Mouse (Mus musculus): ENCODE data around the gene Lpcat2. TPM values are rescaled to one million over a fixed set of nuclear protein-coding genes. Genes with fewer than 3 reads are reported as not detected.

Lpcat2 gene
- total and polyA plus RNA-seq, 3 experiments: 5.2 to 7.5 TPM; not detected in 1

DNA sequence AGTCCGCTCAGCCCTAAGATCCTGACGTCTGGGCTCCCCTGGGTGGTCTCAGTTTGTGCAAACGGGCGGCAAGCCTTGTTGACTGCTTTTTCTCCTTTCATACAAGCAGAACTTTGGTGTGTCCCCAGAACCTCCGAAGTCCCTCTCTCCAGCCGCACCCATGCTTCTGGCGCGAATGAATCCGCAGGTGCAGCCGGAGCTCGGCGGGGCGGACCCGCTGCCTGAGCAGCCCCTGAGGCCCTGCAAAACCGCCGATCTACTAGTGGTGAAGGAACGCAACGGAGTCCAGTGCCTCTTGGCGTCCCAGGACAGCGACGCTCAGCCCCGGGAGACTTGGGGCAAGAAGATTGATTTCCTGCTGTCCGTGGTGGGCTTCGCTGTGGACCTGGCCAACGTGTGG is 105.9 kb downstream of the Lpcat2 start:
- no peaks in the 10 kb centered on the region for H3K36me3 ChIP-seq (ENCODE audit: control insufficient read depth in 1 of 2, insufficient read depth in 2 of 2, low read length in 2 of 2)
- no peaks in the 10 kb centered on the region for H3K9me3 ChIP-seq (replicated peaks; ENCODE audit: insufficient read depth, low read length)
- H3K9ac ChIP-seq (ENCODE audit: control insufficient read depth, low read depth, low read length, poor library complexity, severe bottlenecking): no peak overlapping the region
- DNase-seq (ENCODE audit: low read depth, low spot score): no peak
- no peak overlapping the region for H3K27ac ChIP-seq (ENCODE audit: control insufficient read depth, low read depth, low read length)
- no peaks in the 10 kb centered on the region for H3K4me1 ChIP-seq (ENCODE audit: control insufficient read depth in 1 of 2, insufficient read depth in 2 of 2, low read length in 2 of 2)
- no peaks in the 10 kb centered on the region for H3K79me2 ChIP-seq (ENCODE audit: control insufficient read depth, insufficient read depth, low read length, poor library complexity)
- no peak for TF ChIP-seq ELF1 (IDR thresholded peaks at IDR 0.05; ENCODE audit: low read depth, low read length)
- TF ChIP-seq E2F4 (IDR thresholded peaks at IDR 0.05; ENCODE audit: borderline replicate concordance, low read depth, low read length): no peak
- no peak for TF ChIP-seq USF1 (IDR thresholded peaks at IDR 0.05; ENCODE audit: low read depth, low read length)
- no peak for TF ChIP-seq MAFK (IDR thresholded peaks at IDR 0.05; ENCODE audit: borderline replicate concordance, low read depth, low read length)
- TF ChIP-seq CHD1 (IDR thresholded peaks at IDR 0.05; ENCODE audit: low read depth, low read length): no peak
- no peak for TF ChIP-seq SMC3 (IDR thresholded peaks at IDR 0.05; ENCODE audit: low read depth, low read length)
- TF ChIP-seq ZKSCAN1 (IDR thresholded peaks at IDR 0.05; ENCODE audit: low read depth, low read length): no peak
- TF ChIP-seq MAZ (IDR thresholded peaks at IDR 0.05; ENCODE audit: low read depth, low read length): no peak
- TF ChIP-seq RAD21 (IDR thresholded peaks at IDR 0.05; ENCODE audit: low read depth, low read length): no peak
- no peak for TF ChIP-seq NELFE (IDR thresholded peaks at IDR 0.05; ENCODE audit: low read depth, low read length)
- no peak for TF ChIP-seq TAL1 (IDR thresholded peaks at IDR 0.05; ENCODE audit: low read length)
- TF ChIP-seq TBP (IDR thresholded peaks at IDR 0.05; ENCODE audit: low read depth, low read length): no peak
- no peak for TF ChIP-seq ZC3H11A (IDR thresholded peaks at IDR 0.05; ENCODE audit: low read depth, low read length)
- TF ChIP-seq KAT2A (conservative IDR thresholded peaks at IDR 0.05; ENCODE audit: low read depth, low read length): no peak
- TF ChIP-seq USF2 (IDR thresholded peaks at IDR 0.05; ENCODE audit: borderline replicate concordance in 1 of 2, insufficient read depth in 1 of 2, low read depth in 1 of 2, low read length in 2 of 2): no peak
- no peak for TF ChIP-seq GABPA (IDR thresholded peaks at IDR 0.05; ENCODE audit: low read depth, low read length)
- H3K4me3 ChIP-seq (ENCODE audit: control insufficient read depth in 1 of 2, insufficient read depth in 1 of 2, low read depth in 2 of 2, low read length in 2 of 2): no peak overlapping the region
- H3K27me3 ChIP-seq (ENCODE audit: control insufficient read depth in 1 of 2, insufficient read depth in 2 of 2, low read length in 2 of 2): no peaks in the 10 kb centered on the region

DNA sequence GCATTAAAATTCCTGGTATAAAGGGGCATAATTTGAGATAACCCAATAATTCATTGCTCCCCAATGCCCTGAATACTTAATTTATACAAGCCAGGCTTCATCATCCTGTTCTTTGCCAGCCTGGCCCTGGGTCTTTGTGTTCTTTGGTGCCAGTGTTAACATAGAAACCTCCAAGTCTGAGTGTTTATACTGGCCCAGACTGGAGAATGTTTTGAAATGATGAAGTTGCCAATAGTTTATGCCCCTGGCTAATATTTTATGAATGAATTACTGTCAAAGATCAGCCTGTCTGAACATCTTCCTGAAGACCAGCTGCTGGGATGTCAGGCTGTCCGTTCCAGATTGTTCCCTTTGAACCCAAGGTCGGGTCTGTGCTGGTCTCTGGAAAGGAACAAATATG is 109.4 kb downstream of the Lpcat2 start:
- H3K27me3 ChIP-seq (ENCODE audit: control insufficient read depth in 1 of 2, insufficient read depth in 2 of 2, low read length in 2 of 2): no peaks in the 10 kb centered on the region
- H3K79me2 ChIP-seq (ENCODE audit: control insufficient read depth, insufficient read depth, low read length, poor library complexity): no peaks in the 10 kb centered on the region
- no peak for DNase-seq (ENCODE audit: low read depth, low spot score)
- no peak overlapping the region for H3K27ac ChIP-seq (ENCODE audit: control insufficient read depth, low read depth, low read length)
- no peaks in the 10 kb centered on the region for H3K4me1 ChIP-seq (ENCODE audit: control insufficient read depth in 1 of 2, insufficient read depth in 2 of 2, low read length in 2 of 2)
- H3K4me3 ChIP-seq (ENCODE audit: control insufficient read depth in 1 of 2, insufficient read depth in 1 of 2, low read depth in 2 of 2, low read length in 2 of 2): no peak overlapping the region
- no peak overlapping the region for H3K9ac ChIP-seq (ENCODE audit: control insufficient read depth, low read depth, low read length, poor library complexity, severe bottlenecking)
- no peaks in the 10 kb centered on the region for H3K36me3 ChIP-seq (ENCODE audit: control insufficient read depth in 1 of 2, insufficient read depth in 2 of 2, low read length in 2 of 2)
- no peak for TF ChIP-seq MAFK (IDR thresholded peaks at IDR 0.05; ENCODE audit: borderline replicate concordance, low read depth, low read length)
- no peak for TF ChIP-seq ZMIZ1 (IDR thresholded peaks at IDR 0.05; ENCODE audit: low read depth, low read length)
- TF ChIP-seq ZKSCAN1 (IDR thresholded peaks at IDR 0.05; ENCODE audit: low read depth, low read length): no peak
- no peak for TF ChIP-seq USF1 (IDR thresholded peaks at IDR 0.05; ENCODE audit: low read depth, low read length)
- no peak for TF ChIP-seq CHD1 (IDR thresholded peaks at IDR 0.05; ENCODE audit: low read depth, low read length)
- TF ChIP-seq USF2 (IDR thresholded peaks at IDR 0.05; ENCODE audit: borderline replicate concordance in 1 of 2, insufficient read depth in 1 of 2, low read depth in 1 of 2, low read length in 2 of 2): no peak
- no peak for TF ChIP-seq NELFE (IDR thresholded peaks at IDR 0.05; ENCODE audit: low read depth, low read length)
- no peak for TF ChIP-seq SIN3A (IDR thresholded peaks at IDR 0.05; ENCODE audit: low read length)
- no peak for TF ChIP-seq MXI1 (IDR thresholded peaks at IDR 0.05; ENCODE audit: low read depth, low read length)
- TF ChIP-seq MYC (IDR thresholded peaks at IDR 0.05; ENCODE audit: low read depth, low read length): no peak
- TF ChIP-seq HCFC1 (IDR thresholded peaks at IDR 0.05; ENCODE audit: low read depth, low read length): no peak
- no peak for TF ChIP-seq GATA1 (IDR thresholded peaks at IDR 0.05; ENCODE audit: low read depth, low read length)
- no peak for TF ChIP-seq UBTF (IDR thresholded peaks at IDR 0.05; ENCODE audit: borderline replicate concordance, insufficient read depth, low read depth, low read length)
- TF ChIP-seq MYB (IDR thresholded peaks at IDR 0.05; ENCODE audit: low read depth, low read length): no peak
- H3K9me3 ChIP-seq (replicated peaks; ENCODE audit: insufficient read depth, low read length): no peaks in the 10 kb centered on the region

All from MEL (cell line).